Mouse (Mus musculus): Measurements from ENCODE around the gene Phxr2. TPM values are rescaled to one million over a fixed set of nuclear protein-coding genes. Genes with fewer than 3 reads are reported as not detected.
"Not testable (repeated sequence)": the region's sequence is repeated elsewhere in the genome, so short reads cannot be mapped to it uniquely, and the experiment has no call there.

The Phxr2 gene
- total and polyA plus RNA-seq, 2 experiments from 2014 or later, result not detected

DNA sequence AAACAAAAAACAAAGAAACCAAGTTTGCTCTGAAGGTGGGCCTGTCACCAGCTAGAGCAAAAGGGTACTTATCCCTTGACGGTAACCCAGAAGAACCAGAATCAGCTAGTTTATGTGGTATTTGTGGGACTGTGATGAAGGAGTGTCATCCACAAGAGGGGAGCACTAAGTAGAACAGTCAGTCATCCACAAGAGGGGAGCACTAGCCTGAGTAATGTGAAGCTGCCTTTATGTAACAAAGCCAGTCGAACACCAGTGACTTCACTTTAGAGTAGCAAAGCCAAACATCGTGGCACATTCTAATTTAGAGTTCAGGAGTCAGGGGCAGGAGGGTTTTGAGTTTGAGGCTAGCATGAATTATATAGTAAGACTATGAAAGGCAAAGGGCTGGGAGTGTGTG lies 40.3 kb upstream of the Phxr2 start:
- H3K9ac ChIP-seq (replicated peaks; ENCODE audit: low read length, poor library complexity, severe bottlenecking), result no peak overlapping the region
- H3K27ac ChIP-seq (ENCODE audit: low read depth, low read length), result no peak overlapping the region
- peak; percentile 19 for DNase-seq (ENCODE audit: low spot score)
- H3K9me3 ChIP-seq (ENCODE audit: low read length), result no peaks in the 10 kb centered on the region
- H3K36me3 ChIP-seq (ENCODE audit: insufficient read depth, low read length), result peaks cover 4% of the 10 kb centered on the region; the same call in 1 of the 2 replicates
- ATAC-seq (ENCODE audit: low FRiP score), result no peak
- H3K4me3 ChIP-seq (ENCODE audit: low read depth, low read length), result no peak overlapping the region
- H3K27me3 ChIP-seq (ENCODE audit: insufficient read depth, low read length), result no peaks in the 10 kb centered on the region
- no peaks in the 10 kb centered on the region for H3K4me1 ChIP-seq (ENCODE audit: insufficient read depth, low read length)
- H3K4me2 ChIP-seq (ENCODE audit: low read depth, low read length, poor library complexity, severe bottlenecking), result no peak overlapping the region
- WGBS, result 67% methylated on average over 3 of the region's 3 CpGs
- TF ChIP-seq CTCF (IDR thresholded peaks at IDR 0.05), result peak; percentile 54

DNA sequence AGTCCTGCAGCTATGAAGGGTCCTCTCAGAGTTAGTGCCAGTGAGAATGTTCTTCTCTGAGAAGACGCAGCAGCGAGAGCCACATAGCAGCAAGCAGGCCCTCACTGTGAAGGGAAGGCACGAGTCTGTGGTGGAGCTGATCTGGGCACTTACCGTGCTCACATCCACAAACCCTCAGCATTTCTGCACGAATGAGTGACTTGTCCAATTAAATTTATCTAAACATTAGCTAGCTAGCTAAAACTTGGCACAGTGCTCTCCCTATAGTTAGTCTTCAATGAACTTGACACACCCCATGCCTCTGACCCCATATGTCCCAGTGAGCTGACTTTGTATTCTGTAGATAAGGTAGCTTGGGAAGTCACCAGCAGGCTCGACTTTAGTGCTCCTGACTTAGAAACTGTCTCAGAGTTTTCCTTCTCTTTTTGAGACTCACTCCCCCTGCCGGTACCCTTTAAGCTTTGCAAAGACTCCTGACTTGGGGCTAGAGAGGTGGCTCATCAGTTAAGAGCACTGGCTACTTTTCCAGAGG lies 39.7 kb upstream of the Phxr2 start:
- Histone ChIP-seq H3K9ac (replicated peaks; ENCODE audit: low read length, poor library complexity, severe bottlenecking) (no peak overlapping the region), H3K27ac (ENCODE audit: low read depth, low read length) (no peak overlapping the region), H3K9me3 (ENCODE audit: low read length) (no peaks in the 10 kb centered on the region), H3K4me2 (ENCODE audit: low read depth, low read length, poor library complexity, severe bottlenecking) (no peak overlapping the region), H3K27me3 (ENCODE audit: insufficient read depth, low read length) (no peaks in the 10 kb centered on the region), H3K4me3 (ENCODE audit: low read depth, low read length) (no peak overlapping the region), H3K4me1 (ENCODE audit: insufficient read depth, low read length) (no peaks in the 10 kb centered on the region), H3K36me3 (ENCODE audit: insufficient read depth, low read length) (peaks cover 4% of the 10 kb centered on the region; the same call in 1 of the 2 replicates)
- TF ChIP-seq CTCF (IDR thresholded peaks at IDR 0.05), result no peak
- DNase-seq (ENCODE audit: low spot score) (peak; percentile 24), ATAC-seq (ENCODE audit: low FRiP score) (no peak)
- 82% methylated on average over 7 of the region's 7 CpGs for WGBS

DNA sequence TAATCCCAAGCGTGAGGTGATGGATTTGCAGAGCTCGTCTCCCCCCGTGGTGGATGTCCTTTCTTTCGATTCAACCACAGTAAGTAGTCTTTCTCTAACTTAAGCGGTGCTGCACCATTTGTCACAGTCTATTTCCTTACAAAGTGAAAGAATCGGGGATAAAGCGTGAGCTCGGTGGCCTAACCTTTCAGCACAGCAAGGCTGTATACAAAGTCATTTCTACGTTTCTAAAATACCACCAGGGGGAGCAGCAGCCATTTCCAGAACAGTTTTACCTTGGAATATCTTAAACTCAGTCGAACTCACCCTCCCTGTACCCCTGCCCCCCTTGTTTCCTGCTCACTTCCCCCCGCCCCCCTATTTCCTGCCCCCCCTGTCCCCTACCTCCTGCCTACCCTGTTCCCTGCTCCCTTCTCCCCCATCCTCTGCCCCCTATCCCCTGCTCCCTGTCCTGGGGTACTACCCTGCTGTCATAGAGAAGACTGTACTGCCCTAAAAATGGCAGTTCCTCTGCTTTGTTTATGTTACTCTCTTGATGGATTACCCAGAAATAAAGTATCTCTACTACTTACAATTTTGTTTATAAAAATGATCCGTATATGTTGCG lies 38.8 kb upstream of the Phxr2 start:
- Histone ChIP-seq H3K4me3 (ENCODE audit: low read depth, low read length) (no peak overlapping the region), H3K4me1 (ENCODE audit: insufficient read depth, low read length) (no peaks in the 10 kb centered on the region), H3K27me3 (ENCODE audit: insufficient read depth, low read length) (no peaks in the 10 kb centered on the region), H3K9me3 (ENCODE audit: low read length) (no peaks in the 10 kb centered on the region), H3K36me3 (ENCODE audit: insufficient read depth, low read length) (peaks cover 4% of the 10 kb centered on the region; the same call in 1 of the 2 replicates), H3K9ac (replicated peaks; ENCODE audit: low read length, poor library complexity, severe bottlenecking) (no peak overlapping the region), H3K4me2 (ENCODE audit: low read depth, low read length, poor library complexity, severe bottlenecking) (0 out of 2 replicates have a peak overlapping the region, but pooled peaks have one; percentile 2), H3K27ac (ENCODE audit: low read depth, low read length) (no peak overlapping the region)
- ATAC-seq (ENCODE audit: low FRiP score), result peak; percentile 59; the same call in 1 of the 2 replicates
- TF ChIP-seq CTCF (IDR thresholded peaks at IDR 0.05), result peak; percentile 77
- 27% methylated on average over 13 of the region's 13 CpGs for WGBS
- DNase-seq (ENCODE audit: low spot score), result peak; percentile 82

DNA sequence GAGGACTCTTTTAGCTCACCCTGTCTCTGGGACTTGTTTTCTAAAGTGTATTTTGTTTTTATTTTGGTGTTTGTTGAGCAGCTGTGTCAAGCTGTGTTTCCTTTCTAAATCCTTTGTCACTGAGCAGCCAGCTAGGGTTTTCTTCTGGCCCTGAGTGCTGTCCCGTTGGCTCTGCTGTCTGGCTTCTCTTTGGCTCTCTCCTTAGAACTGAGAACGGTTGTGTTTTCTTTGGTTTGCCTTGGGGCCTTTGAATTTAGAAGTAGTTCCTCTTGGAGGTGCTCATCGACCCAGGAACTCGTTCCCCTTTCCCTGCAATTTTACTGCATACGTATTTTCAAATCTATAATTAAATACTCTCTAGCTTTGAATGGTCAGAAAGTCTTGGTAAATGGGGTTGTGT lies 36.9 kb upstream of the Phxr2 start:
- Histone ChIP-seq H3K36me3 (ENCODE audit: insufficient read depth, low read length) (peaks cover 4% of the 10 kb centered on the region; the same call in 1 of the 2 replicates), H3K27me3 (ENCODE audit: insufficient read depth, low read length) (no peaks in the 10 kb centered on the region), H3K9me3 (ENCODE audit: low read length) (no peaks in the 10 kb centered on the region), H3K4me1 (ENCODE audit: insufficient read depth, low read length) (no peaks in the 10 kb centered on the region), H3K9ac (replicated peaks; ENCODE audit: low read length, poor library complexity, severe bottlenecking) (no peak overlapping the region), H3K27ac (ENCODE audit: low read depth, low read length) (no peak overlapping the region), H3K4me3 (ENCODE audit: low read depth, low read length) (no peak overlapping the region), H3K4me2 (ENCODE audit: low read depth, low read length, poor library complexity, severe bottlenecking) (no peak overlapping the region)
- TF ChIP-seq CTCF (IDR thresholded peaks at IDR 0.05), result no peak
- no peak for DNase-seq (ENCODE audit: low spot score)
- 73% methylated on average over 5 of the region's 5 CpGs for WGBS
- no peak for ATAC-seq (ENCODE audit: low FRiP score)

DNA sequence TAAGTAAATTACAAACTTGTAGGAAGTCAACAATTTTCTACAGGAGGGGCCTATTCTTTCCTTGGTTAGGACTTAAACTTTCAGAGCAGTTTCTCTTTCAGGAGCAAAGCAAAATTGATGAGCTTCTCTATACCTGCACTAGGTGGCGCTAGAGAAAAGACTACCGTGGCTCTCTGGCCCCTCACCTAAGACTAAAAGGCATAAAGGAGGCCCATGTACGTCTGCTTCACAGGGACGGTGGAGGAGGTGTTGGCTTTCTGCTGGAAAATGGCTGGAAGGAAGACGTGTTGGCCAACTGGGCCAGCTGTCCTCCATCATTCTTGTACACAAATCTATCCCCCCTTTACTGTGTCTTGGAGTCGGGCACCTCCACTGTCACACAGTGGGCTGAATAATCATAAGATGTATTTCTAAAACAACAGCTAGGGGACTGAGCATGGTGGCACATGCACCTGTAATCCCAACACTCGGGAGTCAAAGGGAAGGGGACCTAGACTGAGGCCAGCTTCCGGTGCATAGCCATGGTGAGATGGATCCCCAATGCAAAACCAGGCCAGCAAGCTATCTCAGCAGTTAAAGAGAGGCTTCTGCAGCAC lies 36.0 kb upstream of the Phxr2 start:
- Histone ChIP-seq H3K36me3 (ENCODE audit: insufficient read depth, low read length) (peaks cover 4% of the 10 kb centered on the region; the same call in 1 of the 2 replicates), H3K4me2 (ENCODE audit: low read depth, low read length, poor library complexity, severe bottlenecking) (no peak overlapping the region), H3K9ac (replicated peaks; ENCODE audit: low read length, poor library complexity, severe bottlenecking) (no peak overlapping the region), H3K4me3 (ENCODE audit: low read depth, low read length) (no peak overlapping the region), H3K27ac (ENCODE audit: low read depth, low read length) (no peak overlapping the region), H3K27me3 (ENCODE audit: insufficient read depth, low read length) (no peaks in the 10 kb centered on the region), H3K9me3 (ENCODE audit: low read length) (no peaks in the 10 kb centered on the region), H3K4me1 (ENCODE audit: insufficient read depth, low read length) (no peaks in the 10 kb centered on the region)
- peak; percentile 73 for TF ChIP-seq CTCF (IDR thresholded peaks at IDR 0.05)
- DNase-seq (ENCODE audit: low spot score) (peak; percentile 52), ATAC-seq (ENCODE audit: low FRiP score) (no peak)
- 41% methylated on average over 8 of the region's 8 CpGs for WGBS

DNA sequence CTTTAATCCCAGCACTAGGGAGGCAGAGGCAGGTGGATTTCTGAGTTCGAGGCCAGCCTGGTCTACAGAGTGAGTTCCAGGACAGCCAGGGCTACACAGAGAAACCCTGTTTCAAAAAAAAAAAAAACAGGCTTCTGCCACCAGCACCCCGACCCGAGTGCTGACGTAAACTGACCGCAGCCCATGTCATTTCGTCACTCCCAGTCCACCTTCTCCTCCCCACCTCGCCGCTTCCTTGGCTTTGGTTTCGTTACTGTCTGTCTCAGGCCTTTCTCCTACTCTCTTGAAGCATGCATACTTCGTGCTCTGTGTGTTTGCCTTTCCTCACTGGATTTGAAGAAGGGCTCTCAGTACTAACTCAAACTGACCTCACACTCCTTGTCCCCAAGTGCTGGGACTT lies 31.6 kb upstream of the Phxr2 start:
- 93% methylated on average over 10 of the region's 10 CpGs for WGBS

More for the DNA sequence above, 31.6 kb upstream of the Phxr2 start:
- H3K9me3 ChIP-seq (ENCODE audit: low read length); H3K4me2 ChIP-seq (ENCODE audit: low read depth, low read length, poor library complexity, severe bottlenecking); H3K27ac ChIP-seq (ENCODE audit: low read depth, low read length); H3K4me1 ChIP-seq (ENCODE audit: insufficient read depth, low read length); H3K36me3 ChIP-seq (ENCODE audit: insufficient read depth, low read length); ATAC-seq (ENCODE audit: low FRiP score); H3K27me3 ChIP-seq (ENCODE audit: insufficient read depth, low read length); H3K9ac ChIP-seq (replicated peaks; ENCODE audit: low read length, poor library complexity, severe bottlenecking); H3K4me3 ChIP-seq (ENCODE audit: low read depth, low read length); DNase-seq (ENCODE audit: low spot score): not testable (repeated sequence)

All from midbrain, postnatal 0 days (tissue).